Mouse (Mus musculus) thymus, adult 2 months (tissue): ENCODE results near the gene Psmd12.

Source experiments
- CTCF ChIP-seq: fragments of 200-500 bp; IDR thresholded peaks from 2 replicates; pipeline ENCODE4 v1.5.1; 2012; ENCODE audit warnings: mild to moderate bottlenecking, control low read depth, low read length, moderate library complexity, borderline replicate concordance; ENCODE audit not compliant: control insufficient read depth, poor library complexity, insufficient read depth; ENCODE audit errors: extremely low read depth
- POLR2A ChIP-seq: fragments of 200-500 bp; IDR thresholded peaks from 2 replicates; pipeline ENCODE4 v1.6.1; 2012; ENCODE audit warnings: mild to moderate bottlenecking, low read length, control low read depth, moderate library complexity; ENCODE audit not compliant: control insufficient read depth, poor library complexity, insufficient read depth; ENCODE audit errors: extremely low read depth

GRCm38 (mm10) chr11:107446650-107447049, 32.6 kb upstream of the Psmd12 start:
- TF ChIP-seq CTCF (no peak), POLR2A (no peak)
